Mouse (Mus musculus): ENCODE results near the gene Slc35e3. TPM values are rescaled to one million over a fixed set of nuclear protein-coding genes. Genes with fewer than 3 reads are reported as not detected.

Slc35e3 gene
- 18.9 TPM for polyA plus RNA-seq (2014; fragmentation: Illumina TruSeq; extraction: RNeasy Lipid Tissue Mini Kit (QIAGEN cat#74804); ENCODE audit: low read depth, low replicate concordance)

DNA sequence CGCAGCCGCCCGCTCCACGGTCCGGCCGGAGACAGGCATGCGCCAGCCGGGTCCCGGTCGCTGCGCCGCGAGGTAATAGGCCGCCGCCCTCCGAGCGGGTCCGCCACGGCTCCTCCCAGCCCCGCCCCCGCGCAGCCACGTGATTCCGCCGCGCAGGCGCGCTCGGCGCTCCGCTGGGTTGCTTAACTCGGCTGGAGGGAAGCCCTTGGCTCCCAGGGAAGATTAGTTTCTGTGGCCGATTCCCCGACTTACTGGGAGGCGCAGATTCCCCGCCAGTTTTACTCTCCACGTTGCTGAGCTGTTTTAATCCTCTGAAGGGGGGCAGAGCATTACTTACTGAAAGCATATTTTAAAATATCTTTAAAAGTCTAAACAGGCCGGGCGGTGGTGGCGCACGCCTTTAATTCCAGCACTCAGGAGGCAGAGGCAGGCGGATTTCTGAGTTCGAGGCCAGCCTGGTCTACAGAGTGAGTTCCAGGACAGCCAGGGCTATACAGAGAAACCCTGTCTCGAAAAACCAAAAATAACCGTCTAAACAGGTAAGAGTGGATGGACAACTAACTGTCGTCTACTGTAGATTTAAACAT lies at the start of gene Slc35e3:
Gene Slc35e3 (minus strand): TSS at position 69 of the 587 bp plus-strand sequence.

GRCm38 (mm10) chr10:117792141-117793091 lies 46.3 kb upstream of the Slc35e3 start, which contains the start of gene Nup107:
Gene Nup107 (minus strand): TSS chr10:117792705.

GRCm38 (mm10) chr10:117710604-117711141 lies 35.5 kb downstream of the Slc35e3 start, which contains the start of gene Mdm2:
Gene Mdm2 (minus strand): TSS chr10:117710758.

Other genes starting within 250 kb of the Slc35e3 start
- gene Cpm, start 116.9 kb downstream of the Slc35e3 start, polyA plus RNA-seq (2014; fragmentation: Illumina TruSeq; extraction: RNeasy Lipid Tissue Mini Kit (QIAGEN cat#74804); ENCODE audit: low read depth, low replicate concordance), result 36.1 TPM
- 55.6 TPM for gene Mdm2, start 35.6 kb downstream of the Slc35e3 start, polyA plus RNA-seq (2014; fragmentation: Illumina TruSeq; extraction: RNeasy Lipid Tissue Mini Kit (QIAGEN cat#74804); ENCODE audit: low read depth, low replicate concordance)
- 35.0 TPM for gene Nup107, start 46.3 kb upstream of the Slc35e3 start, polyA plus RNA-seq (2014; fragmentation: Illumina TruSeq; extraction: RNeasy Lipid Tissue Mini Kit (QIAGEN cat#74804); ENCODE audit: low read depth, low replicate concordance)
- 418 TPM for gene Rap1b, start 99.7 kb upstream of the Slc35e3 start, polyA plus RNA-seq (2014; fragmentation: Illumina TruSeq; extraction: RNeasy Lipid Tissue Mini Kit (QIAGEN cat#74804); ENCODE audit: low read depth, low replicate concordance)